Mouse (Mus musculus) stomach, postnatal 0 days (tissue): ENCODE measurements around the gene Zfp428. TPM values are rescaled to one million over a fixed set of nuclear protein-coding genes. Genes with fewer than 3 reads are reported as not detected.
A peak's percentile ranks its signal among the peaks of the same experiment; 100 is the strongest.
"Not testable (repeated sequence)": the region's sequence is repeated elsewhere in the genome, so short reads cannot be mapped to it uniquely, and the experiment has no call there.

Experiments
- ATAC-seq: fragments of 200-750 bp; cut with Nextera tagmentation; 2 replicates; pipeline ENCODE4 v1.8.0; 2017; ENCODE audit not compliant: low FRiP score, low TSS enrichment
- DNase-seq: peaks from one replicate; pipeline ENCODE4 v3.0.0-alpha.2; 2016; ENCODE audit warnings: low spot score
- H3K27ac ChIP-seq: fragments of 300-500 bp; sonication (generic); replicated peaks from 2 replicates; pipeline ENCODE4 v1.5.1; 2014; ENCODE audit warnings: mild to moderate bottlenecking, control low read depth
- H3K27me3 ChIP-seq: fragments of 300-500 bp; sonication (generic); 2 replicates; pipeline ENCODE4 v1.6.1; 2014; ENCODE audit warnings: low read length; ENCODE audit not compliant: control insufficient read depth, insufficient read depth
- H3K36me3 ChIP-seq: fragments of 300-500 bp; sonication (generic); 2 replicates; pipeline ENCODE4 v1.6.1; 2014; ENCODE audit warnings: low read length, mixed read lengths; ENCODE audit not compliant: control insufficient read depth, insufficient read depth
- H3K4me1 ChIP-seq: fragments of 300-500 bp; sonication (generic); replicated peaks from 2 replicates; pipeline ENCODE4 v1.6.1; 2014; ENCODE audit warnings: antibody characterized with exemption; ENCODE audit not compliant: control insufficient read depth, insufficient read depth
- H3K4me2 ChIP-seq: fragments of 300-500 bp; sonication (generic); replicated peaks from 2 replicates; pipeline ENCODE4 v1.6.1; 2014; ENCODE audit warnings: low read depth, mild to moderate bottlenecking, control low read depth, moderate library complexity
- H3K4me3 ChIP-seq: fragments of 300-500 bp; sonication (generic); 2 replicates; pipeline ENCODE4 v1.5.1; 2014; ENCODE audit warnings: low read depth, low read length, control low read depth
- H3K9ac ChIP-seq: fragments of 300-500 bp; sonication (generic); 2 replicates; pipeline ENCODE4 v1.6.1; 2014; ENCODE audit warnings: mild to moderate bottlenecking, low read length, control low read depth, mixed read lengths
- H3K9me3 ChIP-seq: fragments of 300-500 bp; sonication (generic); 2 replicates; pipeline ENCODE4 v1.6.1; 2016; ENCODE audit warnings: low read length; ENCODE audit not compliant: control insufficient read depth
- CTCF ChIP-seq: IDR thresholded peaks from 2 replicates; pipeline ENCODE4 v1.5.1; 2016; ENCODE audit warnings: antibody characterized with exemption, low read depth, mild to moderate bottlenecking, moderate library complexity
- EP300 ChIP-seq: optimal IDR thresholded peaks from 2 replicates; pipeline ENCODE3; 2016; ENCODE audit warnings: antibody characterized with exemption
- WGBS: fragments of 180-500 bp; shearing (Covaris S2); extraction: QIAGEN DNeasy Blood & Tissue Kit; methylation state at CpG from one replicate; pipeline ENCODE4 v1.1.7; 2014; 5-methylcytosine and 5-hydroxymethylcytosine counted together
- polyA plus RNA-seq: library from polyadenylated mRNA; unstranded; fragments of >200 nt; fragmentation: Nextera tagmentation; extraction: Ambion mirVana; gene quantifications from 2 replicates; pipeline ENCODE4 v1.2.1, GENCODE M21; 2015

The Zfp428 gene
- polyA plus RNA-seq, 1 experiment from 2014 or later, result 13.6 TPM

GRCm38 (mm10) chr7:24479685-24480084, 27.1 kb upstream of the Zfp428 start:
- Histone ChIP-seq H3K9me3 (no peaks in the 10 kb centered on the region), H3K4me2 (no peak overlapping the region), H3K27ac (no peak overlapping the region), H3K36me3 (no peaks in the 10 kb centered on the region), H3K27me3 (no peaks in the 10 kb centered on the region), H3K4me3 (no peak overlapping the region), H3K9ac (no peak overlapping the region), H3K4me1 (no peaks in the 10 kb centered on the region)
- TF ChIP-seq EP300, result no peak
- TF ChIP-seq CTCF, result no peak
- no peak for DNase-seq
- ATAC-seq, result no peak
- WGBS, result 79% methylated on average over 2 of the region's 2 CpGs

GRCm38 (mm10) chr7:24480121-24480941, 26.5 kb upstream of the Zfp428 start:
- no peaks in the 10 kb centered on the region for H3K27me3 ChIP-seq
- no peak for TF ChIP-seq CTCF
- no peak for TF ChIP-seq EP300
- H3K9me3 ChIP-seq, result no peaks in the 10 kb centered on the region
- 35% methylated on average over 18 of the region's 18 CpGs for WGBS
- peak overlapping the region; percentile 56 for H3K27ac ChIP-seq
- H3K4me1 ChIP-seq, result no peaks in the 10 kb centered on the region
- DNase-seq (no peak), ATAC-seq (peak; percentile 22; the same call in 1 of the 2 replicates)
- no peak overlapping the region for H3K4me2 ChIP-seq
- no peak overlapping the region for H3K9ac ChIP-seq
- H3K4me3 ChIP-seq, result no peak overlapping the region
- no peaks in the 10 kb centered on the region for H3K36me3 ChIP-seq

GRCm38 (mm10) chr7:24480986-24481473, 25.8 kb upstream of the Zfp428 start:
- Histone ChIP-seq H3K27ac (peak overlapping the region; percentile 56), H3K27me3 (no peaks in the 10 kb centered on the region)
- ATAC-seq, result peak; percentile 34

GRCm38 (mm10) chr7:24481474-24482207, 25.2 kb upstream of the Zfp428 start, which contains the start of gene Cadm4:
Gene Cadm4 (plus strand): TSS chr7:24482023.
- no peaks in the 10 kb centered on the region for H3K27me3 ChIP-seq
- H3K9ac ChIP-seq, result peak within 1 kb of the TSS; percentile 65
- TF ChIP-seq CTCF (no peak), EP300 (no peak)
- no peaks in the 10 kb centered on the region for H3K4me1 ChIP-seq
- ATAC-seq, result peak; percentile 71
- no peaks in the 10 kb centered on the region for H3K36me3 ChIP-seq
- peak within 1 kb of the TSS; percentile 52 for H3K4me3 ChIP-seq
- no peaks in the 10 kb centered on the region for H3K9me3 ChIP-seq
- DNase-seq, result peak; percentile 91
- H3K4me2 ChIP-seq, result peak within 1 kb of the TSS; percentile 92
- peak within 1 kb of the TSS; percentile 56 for H3K27ac ChIP-seq
- under 1% methylated on average over 65 of the region's 83 CpGs for WGBS

More at GRCm38 (mm10) chr7:24480986-24481473, 25.8 kb upstream of the Zfp428 start:
- Histone ChIP-seq H3K9me3 (no peaks in the 10 kb centered on the region), H3K4me1 (no peaks in the 10 kb centered on the region), H3K36me3 (no peaks in the 10 kb centered on the region), H3K9ac (peak overlapping the region; percentile 65; the same call in 1 of the 2 replicates), H3K4me2 (peak overlapping the region; percentile 92), H3K4me3 (peak overlapping the region; percentile 52)
- WGBS, result 11% methylated on average over 14 of the region's 14 CpGs
- no peak for DNase-seq
- no peak for TF ChIP-seq CTCF
- no peak for TF ChIP-seq EP300

GRCm38 (mm10) chr7:24482208-24483020, 24.4 kb upstream of the Zfp428 start:
- Histone ChIP-seq H3K4me1 (no peaks in the 10 kb centered on the region), H3K27me3 (no peaks in the 10 kb centered on the region), H3K36me3 (no peaks in the 10 kb centered on the region), H3K27ac (no peak overlapping the region), H3K9me3 (no peaks in the 10 kb centered on the region), H3K9ac (peak overlapping the region; percentile 65), H3K4me3 (peak overlapping the region; percentile 52), H3K4me2 (peak overlapping the region; percentile 92)
- DNase-seq, result no peak
- ATAC-seq, result 0 out of 2 replicates have a peak, but pooled peaks have one; percentile 1
- WGBS, result 3% methylated on average over 25 of the region's 38 CpGs
- no peak for TF ChIP-seq EP300

- not testable (repeated sequence) for DNase-seq, H3K4me2 ChIP-seq
- WGBS, result 49% methylated on average over 6 of the region's 6 CpGs
Measured at GRCm38 (mm10) chr7:24483291-24483690, 23.5 kb upstream of the Zfp428 start.

More at GRCm38 (mm10) chr7:24483291-24483690, 23.5 kb upstream of the Zfp428 start:
- H3K9me3 ChIP-seq, H3K27me3 ChIP-seq, H3K27ac ChIP-seq, ATAC-seq, H3K9ac ChIP-seq, H3K4me1 ChIP-seq, H3K36me3 ChIP-seq, H3K4me3 ChIP-seq: not testable (repeated sequence)
